Mouse (Mus musculus): ENCODE data around the gene Znfx1. TPM values are rescaled to one million over a fixed set of nuclear protein-coding genes. Genes with fewer than 3 reads are reported as not detected.
A peak's percentile ranks its signal among the peaks of the same experiment; 100 is the strongest.

Gene Znfx1
- total RNA-seq (2021), result 10 to 100 TPM; 42.7 to 49.1 TPM

DNA sequence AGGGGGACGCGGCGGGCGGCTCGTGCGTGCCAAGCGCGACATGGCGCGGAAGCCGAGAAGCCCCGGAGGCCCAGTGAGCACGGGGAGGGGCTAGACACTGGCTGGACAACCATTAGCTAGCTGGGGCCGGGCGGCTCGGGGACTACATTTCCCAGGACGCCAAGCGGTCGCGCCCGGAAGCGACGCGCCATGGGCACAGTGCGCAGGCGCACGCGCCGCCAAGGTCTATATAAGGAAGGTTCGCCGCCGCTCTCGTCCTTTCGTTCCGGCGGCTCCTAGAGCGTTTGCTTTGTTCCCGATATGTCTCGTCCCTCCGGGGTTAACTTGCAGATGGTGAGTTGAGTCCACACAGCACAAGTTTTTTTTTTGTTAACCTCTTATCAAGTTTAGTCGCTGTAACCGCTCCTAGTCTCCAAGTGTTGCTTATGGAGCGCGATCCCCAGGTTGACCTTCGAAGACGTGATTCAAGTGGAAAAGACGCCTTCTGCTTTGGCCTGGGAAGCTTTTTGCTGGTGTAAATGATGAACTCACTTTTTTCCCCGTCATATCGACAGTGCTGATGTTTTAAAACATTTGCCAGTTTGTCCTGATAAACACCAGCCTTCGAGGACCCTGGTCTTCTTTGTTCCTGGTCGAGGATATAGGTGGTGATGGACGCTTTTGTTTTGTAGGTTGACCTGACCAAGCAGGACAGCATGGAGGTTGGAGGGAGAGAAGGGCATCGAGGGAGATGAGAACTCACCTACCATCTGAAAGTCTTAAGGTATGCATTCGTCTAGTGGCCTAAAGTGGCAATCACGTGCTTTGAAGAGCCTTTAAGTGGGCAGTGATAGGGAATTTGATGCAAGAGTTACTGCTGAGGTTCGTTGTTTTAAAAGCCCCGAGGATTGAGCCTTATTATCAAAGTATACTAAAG, at the start of gene Znfx1:
Gene Znfx1 (minus strand): TSS at position 51 of the 916 bp plus-strand sequence.
- peak; percentile 96 for DNase-seq

DNA sequence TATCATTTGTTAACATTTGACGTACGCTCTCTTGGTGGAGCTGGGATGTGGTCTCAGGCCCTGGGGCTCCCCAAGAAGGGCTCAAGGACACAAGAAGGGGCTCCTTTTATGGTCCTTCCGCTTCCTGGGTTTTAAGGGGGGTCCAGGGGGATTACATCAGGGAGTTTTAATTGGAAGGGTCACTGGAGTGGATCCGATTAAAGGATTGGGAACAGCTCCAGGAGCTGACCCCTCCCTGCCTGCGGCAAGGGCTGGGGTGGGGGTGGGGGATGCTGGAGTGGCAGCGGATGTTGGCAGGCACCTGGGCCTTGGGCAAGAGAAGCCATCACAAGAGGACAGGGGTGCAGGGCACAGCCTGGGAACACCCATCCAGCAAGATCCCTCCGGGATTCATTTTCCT, 49.4 kb upstream of the Znfx1 start:
- DNase-seq, result no peak

GRCm38 (mm10) chr2:167109506-167109905, 46.7 kb upstream of the Znfx1 start:
- no peak for DNase-seq

GRCm38 (mm10) chr2:167103546-167103945, 40.7 kb upstream of the Znfx1 start:
- DNase-seq, result no peak

DNA sequence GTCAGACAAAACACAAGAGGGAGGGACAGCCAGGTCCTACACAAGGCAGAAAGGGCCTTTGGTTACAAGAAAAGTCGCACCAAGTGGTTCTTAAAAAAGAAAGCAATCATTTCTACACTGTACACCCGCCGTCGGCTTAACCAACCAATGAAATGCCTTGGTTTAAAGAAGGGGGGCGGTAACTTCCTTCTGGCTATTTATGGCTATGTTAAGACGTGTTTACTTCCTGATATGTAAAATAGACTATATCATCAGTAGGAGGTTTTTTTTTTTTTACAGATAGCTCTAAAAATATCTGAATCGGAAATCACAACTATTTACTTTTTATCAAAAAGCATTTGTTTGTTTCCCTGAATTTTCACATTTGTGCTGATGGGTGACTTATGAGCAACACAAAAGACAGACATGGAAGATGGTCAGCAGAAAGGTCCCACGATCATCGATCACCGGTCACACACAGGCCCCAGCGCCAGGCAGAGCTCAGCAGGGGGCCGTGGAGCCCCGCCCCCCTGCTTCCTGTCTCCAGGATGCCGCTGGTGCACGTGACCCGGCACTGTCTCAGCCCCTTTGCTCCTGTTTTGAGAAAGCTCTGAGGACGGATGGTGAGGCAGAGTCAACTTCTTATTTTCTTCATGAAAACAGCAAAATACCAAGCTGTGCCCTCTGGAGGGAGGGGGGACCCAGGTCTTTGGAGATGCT, 39.1 kb upstream of the Znfx1 start:
- DNase-seq, result no peak

DNA sequence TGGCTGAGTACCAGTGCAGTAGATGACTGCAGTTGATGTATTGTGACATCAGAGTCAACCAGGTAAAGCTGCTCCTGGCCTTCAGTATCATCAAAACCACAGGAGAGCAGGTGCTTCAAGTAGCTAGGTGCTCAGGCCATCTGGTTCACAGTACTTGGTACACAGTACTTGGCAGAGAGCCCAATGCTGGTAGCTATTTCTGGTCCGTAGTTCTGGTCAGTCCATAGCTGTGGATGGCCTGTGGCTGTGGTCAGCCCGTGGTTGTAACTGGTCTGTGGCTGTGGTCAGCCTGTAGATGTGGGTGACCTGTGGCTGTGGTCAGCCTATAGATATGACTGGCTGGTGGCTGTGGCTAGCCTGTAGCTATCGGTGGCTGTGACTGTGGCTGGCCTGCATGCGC, 31.9 kb upstream of the Znfx1 start:
- no peak for DNase-seq

- no peak for DNase-seq
Measured at GRCm38 (mm10) chr2:167093171-167093900, 30.5 kb upstream of the Znfx1 start.

GRCm38 (mm10) chr2:167090271-167090670, 27.5 kb upstream of the Znfx1 start:
- DNase-seq, result no peak

DNA sequence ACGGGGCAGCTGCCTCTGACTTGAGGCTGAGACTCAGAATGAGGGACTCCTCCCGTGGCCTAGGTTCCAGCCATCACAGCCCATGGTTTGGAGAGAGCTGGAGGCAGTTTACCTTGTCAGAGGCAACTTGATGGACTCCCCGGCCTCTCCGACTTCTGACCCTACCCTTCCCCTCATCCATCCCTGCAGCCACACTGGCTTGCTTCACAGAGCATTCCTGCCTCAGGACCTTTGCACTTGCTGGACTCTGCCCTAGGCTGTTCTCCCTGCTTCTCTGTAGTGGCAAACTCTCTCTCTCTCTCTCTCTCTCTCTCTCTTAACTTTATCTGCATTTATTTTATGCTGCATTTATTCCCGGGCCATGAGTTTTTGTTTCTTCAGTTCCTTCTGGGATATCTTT, 24.0 kb upstream of the Znfx1 start:
- DNase-seq, result no peak

- DNase-seq, result no peak
Measured at GRCm38 (mm10) chr2:167086092-167086491, 23.3 kb upstream of the Znfx1 start.

DNA sequence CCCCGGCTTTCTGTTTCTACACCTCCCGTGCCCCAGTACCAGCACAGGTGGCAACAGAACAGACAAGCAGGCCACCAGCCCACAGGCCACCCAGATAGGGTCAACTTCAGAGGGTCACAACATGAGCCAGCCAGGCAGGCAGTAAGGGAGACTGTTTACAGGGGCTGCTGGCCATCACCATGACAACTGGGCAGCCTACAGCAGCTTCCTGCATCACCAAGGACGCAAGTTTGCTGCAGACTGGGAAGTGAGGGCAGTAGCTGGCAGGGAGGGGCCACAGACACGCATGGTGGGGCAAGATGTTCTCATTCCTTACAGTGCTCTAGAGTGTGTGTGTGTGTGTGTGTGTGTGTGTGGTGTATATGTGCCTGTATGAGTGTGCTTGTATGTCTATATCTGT, 18.8 kb upstream of the Znfx1 start:
- no peak for DNase-seq

GRCm38 (mm10) chr2:167081135-167081534, 18.3 kb upstream of the Znfx1 start:
- no peak for DNase-seq

- DNase-seq, result no peak
Measured at GRCm38 (mm10) chr2:167080387-167080786, 17.6 kb upstream of the Znfx1 start.

GRCm38 (mm10) chr2:167079535-167080257, 16.9 kb upstream of the Znfx1 start:
- peak; percentile 56 to 58 for DNase-seq

DNA sequence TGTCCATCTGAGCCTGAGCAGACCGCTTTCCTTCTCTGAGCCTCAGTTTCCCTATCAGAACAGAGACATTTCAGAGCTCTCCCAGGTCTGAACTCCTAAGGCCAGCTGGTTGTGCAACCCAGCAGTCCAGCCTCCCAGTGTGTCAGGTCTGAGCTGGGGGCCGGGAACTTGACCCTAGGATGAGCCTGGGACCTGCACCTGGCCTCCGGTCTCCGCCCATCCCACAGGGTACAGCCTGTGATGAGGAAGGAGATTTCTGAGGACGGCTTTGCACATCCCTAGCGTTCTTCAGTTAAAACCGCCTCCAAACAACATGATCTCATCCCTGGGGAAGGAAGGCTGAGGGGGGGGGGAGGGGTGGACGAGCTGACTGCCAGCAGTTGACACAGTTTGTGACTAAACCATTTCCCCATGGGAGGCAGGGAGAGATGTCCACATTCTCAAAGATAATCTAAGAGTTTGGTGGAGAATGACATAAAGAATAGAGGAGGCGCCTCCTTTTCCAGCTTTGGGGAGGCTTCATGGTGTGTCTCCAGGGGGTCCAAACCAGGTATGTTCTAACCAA, 16.2 kb upstream of the Znfx1 start:
- peak in 1 of 2 experiments; percentile 25 for DNase-seq

DNA sequence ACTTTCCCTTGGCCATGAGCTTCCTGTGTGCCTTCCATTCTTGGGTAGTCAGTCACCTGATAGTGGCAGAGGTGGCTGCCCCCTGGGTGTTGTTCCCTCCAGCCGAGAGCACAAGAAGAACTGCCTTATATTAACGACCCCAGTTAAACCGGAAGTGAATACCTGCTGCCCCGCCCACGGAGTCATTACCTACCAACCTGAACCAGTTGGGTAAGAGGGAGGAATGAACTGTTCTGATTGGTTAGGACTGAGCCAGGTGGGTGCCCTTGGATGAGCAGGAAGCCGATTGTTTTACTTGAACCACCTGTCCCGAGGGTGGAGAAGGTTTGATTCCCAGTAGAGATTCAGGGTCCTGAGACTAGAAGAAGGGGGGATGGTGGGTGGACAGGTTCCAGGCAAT, 15.7 kb upstream of the Znfx1 start:
- DNase-seq, result no peak

- no peak for DNase-seq
Measured at GRCm38 (mm10) chr2:167077199-167077962, 14.6 kb upstream of the Znfx1 start.

- no peak for DNase-seq
Measured at GRCm38 (mm10) chr2:167076759-167077158, 13.9 kb upstream of the Znfx1 start.

DNA sequence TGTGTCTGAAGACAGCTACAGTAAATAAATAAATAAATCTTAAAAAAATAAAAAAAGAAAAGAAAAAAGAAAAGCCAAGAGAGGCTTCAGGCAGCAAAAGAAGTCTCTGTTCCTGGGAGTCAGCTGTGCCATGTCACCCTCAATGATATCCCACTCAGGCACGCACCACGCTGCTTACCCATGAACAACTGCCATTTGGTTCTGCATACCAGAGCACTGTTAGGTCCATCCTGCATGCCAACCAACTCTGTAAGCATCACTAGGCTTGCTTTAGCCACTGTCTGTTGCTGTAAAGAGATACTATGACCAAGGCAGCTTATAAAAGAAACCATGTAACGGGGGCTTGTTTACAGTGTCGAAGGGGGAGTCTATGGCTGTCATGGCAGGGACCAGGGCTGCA, 13.5 kb upstream of the Znfx1 start:
- no peak for DNase-seq

- no peak for DNase-seq
Measured at GRCm38 (mm10) chr2:167074587-167074986, 11.8 kb upstream of the Znfx1 start.
